Mouse (Mus musculus) myocyte (in vitro differentiated cells): ENCODE measurements around the gene Gm28036.

Experiments
- CEBPB ChIP-seq: IDR thresholded peaks from 2 replicates; pipeline ENCODE4 v1.6.1; 2011; ENCODE audit warnings: mild to moderate bottlenecking, moderate library complexity; ENCODE audit not compliant: poor library complexity, insufficient read depth, severe bottlenecking
- POLR2A ChIP-seq: IDR thresholded peaks from one replicate; pipeline ENCODE4 v1.6.1; 2011; ENCODE audit warnings: low read depth, mild to moderate bottlenecking, control low read depth, moderate library complexity; ENCODE audit not compliant: insufficient read length
- POLR2AphosphoS2 ChIP-seq: IDR thresholded peaks from one replicate; pipeline ENCODE4 v1.6.1; 2011; ENCODE audit warnings: low read depth, control low read depth; ENCODE audit not compliant: insufficient read length
- TCF12 ChIP-seq: IDR thresholded peaks from one replicate; pipeline ENCODE4 v1.6.1; 2011; ENCODE audit warnings: mild to moderate bottlenecking, control low read depth; ENCODE audit not compliant: poor library complexity, insufficient read depth, severe bottlenecking
- USF1 ChIP-seq: IDR thresholded peaks from one replicate; pipeline ENCODE4 v1.6.1; 2011; ENCODE audit warnings: low read depth, mild to moderate bottlenecking, control low read depth, moderate library complexity

DNA sequence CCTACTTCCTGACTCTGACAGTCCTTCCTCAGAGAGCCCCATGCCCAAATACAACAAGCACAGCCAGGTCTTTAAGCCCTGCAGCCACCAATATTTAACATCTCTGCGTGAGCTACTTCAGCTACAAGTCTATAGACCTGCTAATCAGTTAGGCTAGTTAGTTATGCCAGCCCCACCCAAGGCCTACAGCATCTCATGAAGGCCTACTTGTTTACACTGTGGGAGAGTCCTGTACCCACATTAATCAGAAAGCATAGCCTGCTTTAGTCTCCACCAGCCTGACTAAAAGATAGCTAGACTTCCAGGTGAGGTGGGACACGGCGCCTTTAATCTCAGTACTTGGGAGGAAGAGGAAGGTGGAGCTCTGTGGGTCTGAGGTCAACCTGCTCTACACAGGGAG, 87.5 kb downstream of the Gm28036 start:
- TF ChIP-seq POLR2A: no peak
- no peak for TF ChIP-seq TCF12
- no peak for TF ChIP-seq USF1
- TF ChIP-seq POLR2AphosphoS2: no peak
- no peak for TF ChIP-seq CEBPB
